Mouse (Mus musculus): ENCODE measurements around the gene Snrpa.

Gene Snrpa

DNA sequence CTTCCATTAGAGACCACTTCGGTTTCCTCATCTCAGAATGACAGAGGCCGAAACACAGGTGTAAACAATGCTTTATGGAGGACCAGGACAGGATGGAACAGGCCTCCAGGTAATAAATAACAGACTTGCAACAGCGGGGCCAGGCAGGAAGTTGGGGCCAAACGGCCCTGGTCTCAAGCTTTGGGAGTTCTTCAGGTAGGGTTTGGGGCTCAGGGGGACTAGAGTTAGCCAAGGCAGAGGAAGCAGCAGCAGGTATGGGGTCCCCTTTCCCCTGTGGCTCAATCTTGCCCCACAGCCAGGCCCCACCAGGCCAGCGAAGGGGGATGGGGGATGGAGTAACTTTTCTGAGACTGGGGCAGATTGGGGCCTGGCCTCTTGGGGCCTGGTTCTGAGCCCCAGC, 27.7 kb downstream of the Snrpa start:
- in situ Hi-C loops (cut with MboI, MseI): no loop called here

DNA sequence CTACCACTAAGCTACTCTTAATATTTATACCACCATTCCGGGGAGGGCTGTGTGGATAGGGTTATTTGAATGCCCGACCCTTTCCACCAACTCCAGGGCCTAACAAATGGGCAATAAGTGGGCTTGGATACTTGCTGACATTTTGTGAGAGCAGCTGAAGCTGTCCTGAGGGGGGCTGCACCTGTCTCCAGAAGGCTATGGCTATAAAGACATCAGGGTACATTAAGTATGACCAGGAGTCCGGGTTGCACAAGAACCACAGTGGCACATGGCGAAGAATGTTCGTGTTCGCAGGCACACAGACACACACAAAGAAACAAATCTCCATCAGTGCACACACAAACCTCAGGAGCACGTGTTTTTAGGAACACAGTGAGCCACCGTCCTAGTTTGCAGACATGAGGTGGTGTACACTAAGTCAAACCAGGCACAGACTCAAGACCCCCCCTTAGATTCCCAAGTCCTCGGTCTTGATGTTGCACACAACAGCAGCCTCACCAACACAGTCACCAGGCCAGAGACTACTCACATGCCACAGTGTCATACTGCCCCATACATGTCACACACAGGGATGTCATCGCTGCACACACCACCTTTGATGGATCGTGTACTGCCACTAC, 28.5 kb downstream of the Snrpa start:
- in situ Hi-C loops (cut with MboI, MseI): no loop called here

DNA sequence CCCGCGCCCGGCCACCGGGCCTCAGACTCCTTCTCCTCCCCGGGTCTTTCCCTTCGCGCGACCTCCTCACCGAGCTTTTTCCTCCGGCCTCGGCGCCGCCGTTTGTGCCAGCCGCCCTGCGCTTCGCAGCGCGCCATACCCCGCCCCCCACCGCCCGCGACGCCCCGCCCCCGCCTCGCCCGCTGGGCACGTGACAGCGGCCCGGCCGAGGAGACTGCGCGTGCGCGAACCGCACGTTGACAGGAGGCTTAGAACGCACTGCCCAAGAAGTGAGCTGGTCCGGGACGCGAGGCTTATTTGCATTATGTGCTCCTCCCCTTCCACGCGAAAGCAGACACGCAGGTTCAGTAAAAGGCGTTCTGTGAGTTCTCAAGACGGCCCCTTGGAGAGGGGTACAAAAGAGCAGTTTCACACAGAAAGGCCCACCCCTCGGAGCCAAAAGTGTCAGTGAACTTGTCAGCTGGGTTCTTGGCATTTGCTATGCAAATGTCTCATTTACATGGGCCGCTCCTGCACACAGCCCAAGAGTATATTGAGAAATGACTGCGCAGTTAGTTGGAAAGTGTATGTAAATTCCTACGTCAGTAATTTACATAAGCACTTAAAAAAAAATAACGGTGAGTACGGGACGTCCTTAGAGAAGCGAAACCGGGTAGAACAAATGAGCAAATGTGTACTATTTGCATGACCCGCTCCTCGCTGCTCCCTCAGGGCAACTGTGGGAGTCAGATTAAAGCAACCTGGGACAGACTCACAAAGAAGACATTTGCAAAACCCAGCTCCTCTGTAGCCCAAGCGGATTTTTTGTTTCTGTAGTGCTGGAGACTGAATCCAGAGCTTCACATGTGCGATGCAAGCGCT, 29.2 kb downstream of the Snrpa start, which contains the start of gene Egln2:
Egln2 (minus strand) TSS at position 189 of the 861 bp plus-strand sequence.
- in situ Hi-C loops (cut with MboI, MseI): no loop called here

DNA sequence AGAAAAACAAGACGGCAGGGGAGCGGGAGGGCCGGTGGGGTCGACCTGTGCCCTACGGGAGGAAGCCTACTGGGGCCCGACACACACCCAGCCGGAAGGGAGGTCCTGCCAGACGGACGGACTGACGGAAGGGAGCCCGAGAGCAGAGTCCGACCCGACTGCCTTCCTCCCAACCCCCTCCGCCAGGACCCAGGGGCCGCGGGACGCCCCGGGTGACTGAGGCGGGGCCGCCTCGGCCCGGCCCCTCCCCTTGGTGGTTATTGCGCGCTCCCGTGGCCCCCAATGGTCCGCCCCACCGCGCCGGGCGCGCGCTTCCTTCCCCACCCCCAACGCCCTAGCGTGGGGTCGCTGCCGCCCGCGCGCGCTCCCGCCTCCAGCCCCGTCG, 29.9 kb downstream of the Snrpa start:
- in situ Hi-C loops (cut with MboI, MseI): no loop called here

DNA sequence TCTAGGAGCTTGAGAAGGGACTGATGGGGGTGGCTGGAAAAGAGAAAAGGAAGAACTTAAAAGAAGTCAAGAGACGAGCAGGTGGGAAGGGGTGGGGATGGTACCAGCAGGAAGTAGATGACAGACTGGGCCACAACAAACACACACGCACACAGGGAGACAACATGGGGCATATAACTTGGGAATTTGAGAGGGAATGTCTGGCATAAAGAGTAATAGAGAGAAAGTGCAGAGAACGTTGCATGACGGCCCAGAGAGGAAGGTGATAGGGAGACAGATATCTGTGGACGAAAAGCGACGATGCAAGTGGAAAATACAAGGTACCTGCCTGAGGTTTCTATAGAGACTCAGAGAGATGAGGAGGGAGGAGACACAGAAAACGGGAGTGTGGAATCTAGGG, 30.4 kb downstream of the Snrpa start:
- in situ Hi-C loops (cut with MboI, MseI): no loop called here

DNA sequence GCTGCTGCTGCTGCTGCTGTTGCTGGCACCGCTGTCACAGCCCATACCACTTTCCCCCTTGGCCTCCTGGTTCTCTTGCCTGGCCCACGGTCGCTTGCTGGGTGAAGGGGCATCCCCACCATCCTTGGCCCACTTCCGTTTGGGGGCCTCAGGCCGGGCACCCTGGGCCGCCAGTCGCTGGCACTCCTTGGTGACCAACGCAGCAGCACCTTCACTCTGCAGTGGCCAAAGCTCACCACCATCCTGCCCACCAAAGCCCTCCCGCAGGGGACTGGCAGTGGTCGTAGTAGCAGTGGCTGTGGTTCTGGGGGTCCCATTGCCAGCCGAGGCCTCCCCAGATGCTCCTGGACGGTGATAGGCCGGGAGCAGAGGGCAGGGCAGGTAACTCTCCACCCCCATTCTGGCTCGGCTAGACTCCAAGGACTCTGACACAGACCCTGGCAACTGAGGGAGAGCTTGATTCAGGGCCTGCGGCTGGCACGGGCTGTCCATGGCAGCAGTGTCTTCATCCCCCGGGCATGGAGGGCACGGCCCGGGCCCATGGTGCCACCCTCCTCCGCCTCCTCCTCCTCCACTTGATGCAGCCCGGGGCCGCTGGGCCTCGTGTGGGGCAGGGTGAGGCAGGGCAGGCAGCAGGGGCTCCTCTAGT, 30.9 kb downstream of the Snrpa start:
- in situ Hi-C loops (cut with MboI, MseI): no loop called here

DNA sequence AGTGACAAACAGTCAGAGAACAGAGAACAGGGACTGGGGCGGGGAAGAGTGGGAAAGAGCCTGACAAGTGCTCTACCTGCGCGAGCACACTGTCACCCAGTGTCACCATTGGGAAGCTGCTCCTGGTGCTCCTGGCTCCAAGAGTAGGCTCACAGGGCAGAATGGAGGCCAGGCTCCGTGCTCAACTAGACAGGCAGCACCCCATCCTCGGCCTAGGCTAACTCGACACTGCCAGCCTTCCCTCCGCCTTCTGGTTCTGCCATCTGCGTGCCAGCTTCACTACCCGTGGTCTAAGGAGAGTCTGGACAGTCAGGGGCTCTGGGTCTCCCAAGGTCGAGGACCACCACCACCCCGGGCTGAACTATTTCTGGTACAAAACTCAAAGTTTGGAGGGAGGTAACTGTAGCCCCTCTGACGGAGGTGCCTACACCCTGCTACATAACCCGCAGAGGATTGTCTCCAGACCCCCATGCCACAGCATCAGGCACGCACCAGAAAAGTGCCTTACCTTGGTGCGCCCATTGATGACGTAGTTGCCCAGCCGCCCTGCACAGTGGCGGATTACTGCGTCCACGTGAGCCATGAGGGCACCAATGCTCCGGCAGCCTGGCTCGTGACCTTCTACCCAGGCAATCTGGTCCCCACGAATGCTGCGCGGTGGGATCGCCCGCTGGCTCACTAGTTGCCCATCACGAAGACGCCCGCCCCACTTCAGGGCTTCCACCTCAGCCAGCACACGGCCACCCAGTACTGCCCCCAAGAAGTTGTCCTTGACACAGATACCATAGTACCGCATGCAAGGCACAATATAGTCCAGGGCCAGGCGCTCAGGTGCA, 31.7 kb downstream of the Snrpa start:
- in situ Hi-C loops (cut with MboI, MseI): no loop called here

DNA sequence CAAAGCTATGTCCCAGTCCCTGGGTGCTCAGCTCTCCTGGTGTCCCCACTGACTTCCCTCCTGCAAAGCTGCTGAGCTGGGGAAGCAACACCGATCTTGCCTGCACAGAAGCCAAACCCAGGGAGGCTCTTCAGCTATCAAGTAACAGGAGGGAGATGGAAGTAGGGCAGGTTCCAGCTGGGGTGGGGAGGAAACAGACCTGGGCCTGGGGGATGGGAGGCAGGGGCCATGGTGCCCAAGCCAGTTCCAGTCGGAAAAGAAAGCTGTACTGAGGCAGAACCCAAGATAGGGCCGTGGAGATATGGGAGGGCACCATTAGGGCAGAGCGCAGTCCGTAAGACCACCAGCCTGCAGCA, 32.6 kb downstream of the Snrpa start:
- in situ Hi-C loops (cut with MboI, MseI): no loop called here

DNA sequence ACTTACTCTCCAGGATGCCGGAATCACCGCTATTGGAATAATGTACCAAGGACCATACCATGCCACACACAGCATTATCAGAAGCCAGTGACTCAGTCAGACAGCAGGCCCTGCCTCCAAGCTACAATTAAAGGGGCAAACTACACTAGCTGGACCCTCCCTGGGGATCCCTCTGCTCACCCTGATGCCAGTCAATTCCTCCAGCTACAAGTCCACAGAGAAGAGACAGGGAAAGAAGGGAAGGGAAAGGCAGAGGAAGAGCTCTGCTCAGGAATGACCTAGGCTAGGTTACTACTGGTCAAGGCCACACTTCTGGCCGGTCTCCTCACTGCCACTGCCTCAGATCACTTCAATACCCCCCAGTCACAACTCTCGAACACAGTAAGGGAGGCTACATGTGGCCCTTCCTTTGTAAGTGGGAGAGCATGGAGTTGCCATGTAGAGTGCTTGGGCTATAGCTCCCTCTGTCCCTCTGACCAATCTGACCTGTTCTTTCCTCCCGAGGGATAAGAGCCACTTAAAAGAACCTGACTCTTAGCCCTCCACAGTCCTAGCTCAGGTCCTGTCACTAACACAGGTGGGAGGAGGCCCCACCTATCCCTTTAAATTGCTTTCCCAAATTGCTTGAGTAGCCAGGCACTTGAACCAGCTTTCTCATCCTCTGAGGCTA, 33.2 kb downstream of the Snrpa start:
- in situ Hi-C loops (cut with MboI, MseI): no loop called here

DNA sequence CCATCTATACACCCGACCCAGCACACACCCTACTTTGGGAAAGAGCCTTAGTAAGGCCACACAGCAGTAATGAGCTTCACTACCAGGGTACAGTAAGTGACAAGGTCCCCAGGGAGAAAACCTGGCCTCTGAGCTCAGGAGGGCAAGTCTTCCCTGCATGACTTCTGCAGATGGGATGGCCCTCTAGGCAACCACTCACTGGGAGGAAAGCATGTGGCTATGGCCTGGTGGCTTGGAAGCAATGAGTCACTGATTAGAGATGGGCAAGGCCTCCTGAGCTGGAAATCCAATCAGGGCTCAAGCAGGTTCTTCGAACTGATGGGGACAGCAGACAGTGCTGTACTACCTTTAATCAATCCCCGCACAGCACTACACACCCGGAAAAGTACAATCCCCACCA, 34.3 kb downstream of the Snrpa start:
- in situ Hi-C loops (cut with MboI, MseI): no loop called here

DNA sequence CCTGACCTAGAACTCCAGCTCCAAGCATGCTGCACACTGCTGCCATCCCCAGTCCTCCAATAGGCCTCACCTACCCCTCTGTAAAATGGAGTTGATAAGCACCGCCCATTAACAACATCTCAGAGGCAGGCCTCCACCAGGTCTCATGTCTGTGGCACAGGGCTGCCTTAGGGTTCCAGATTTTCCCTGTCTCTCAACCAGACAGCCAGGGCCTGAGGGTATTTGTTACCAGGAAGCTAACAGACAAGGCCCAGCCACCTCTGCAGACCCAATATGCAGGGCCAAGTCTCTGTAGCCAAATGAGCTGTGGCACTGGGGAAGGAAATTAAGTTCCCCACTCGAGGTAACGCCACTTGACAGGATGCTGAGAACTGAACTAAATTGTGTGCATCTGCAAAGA, 35.1 kb downstream of the Snrpa start:
- in situ Hi-C loops (cut with MboI, MseI): no loop called here

DNA sequence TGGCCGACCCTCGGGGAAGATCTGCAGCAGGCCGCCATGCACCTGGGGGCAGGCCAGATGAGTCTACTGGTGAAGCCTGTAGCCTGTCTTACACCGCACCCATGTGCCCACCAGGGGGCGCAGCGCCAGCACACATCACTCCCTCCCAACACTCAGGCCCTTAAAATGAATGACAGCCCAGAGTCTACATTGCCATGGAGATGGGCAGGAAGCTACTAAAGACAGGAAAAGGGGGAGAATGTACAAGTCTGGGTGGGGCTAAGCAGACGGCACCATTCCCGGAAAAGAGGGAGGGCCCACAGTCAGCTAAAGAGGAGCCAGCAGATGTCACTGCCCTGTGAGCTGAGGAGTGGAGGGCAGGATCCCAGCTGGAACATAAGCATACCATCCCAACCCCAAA, 36.2 kb downstream of the Snrpa start:
- in situ Hi-C loops (cut with MboI, MseI): no loop called here

DNA sequence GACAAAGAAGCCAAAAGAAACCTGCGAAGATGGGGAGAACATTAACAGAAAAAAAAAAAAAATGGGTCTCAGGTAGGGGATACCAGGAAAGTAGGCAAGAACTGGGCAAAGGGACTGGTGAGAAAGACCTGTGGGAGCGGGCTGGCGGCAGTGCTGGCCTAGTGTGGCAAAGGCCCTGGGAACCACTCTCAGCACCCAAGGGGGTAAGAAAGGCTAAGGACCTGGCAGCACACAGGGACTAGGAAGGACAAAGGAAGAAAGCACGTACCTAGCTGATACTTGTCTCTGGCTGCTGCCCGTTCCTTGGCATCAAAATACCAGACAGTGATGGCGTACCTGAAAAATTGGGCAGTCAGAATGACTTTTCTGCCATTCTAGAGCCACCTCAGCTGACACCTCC, 36.8 kb downstream of the Snrpa start:
- in situ Hi-C loops (cut with MboI, MseI): no loop called here

DNA sequence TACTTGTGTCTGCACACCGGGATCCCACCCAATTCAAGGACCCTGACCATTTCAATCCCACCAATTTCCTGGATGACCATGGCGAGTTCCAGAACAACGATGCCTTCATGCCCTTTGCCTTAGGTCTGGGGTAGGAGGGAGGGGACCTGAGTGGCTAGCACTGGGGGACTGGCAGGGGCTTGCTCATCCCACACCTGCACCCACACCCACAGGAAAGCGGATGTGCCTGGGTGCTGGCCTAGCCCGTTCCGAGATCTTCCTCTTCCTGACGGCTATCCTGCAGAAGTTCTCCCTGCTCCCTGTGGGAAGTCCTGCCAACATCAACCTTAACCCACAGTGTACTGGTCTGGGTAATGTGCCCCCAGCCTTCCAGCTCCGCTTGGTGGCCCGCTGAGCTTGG, 37.9 kb downstream of the Snrpa start:
- in situ Hi-C loops (cut with MboI, MseI): no loop called here

DNA sequence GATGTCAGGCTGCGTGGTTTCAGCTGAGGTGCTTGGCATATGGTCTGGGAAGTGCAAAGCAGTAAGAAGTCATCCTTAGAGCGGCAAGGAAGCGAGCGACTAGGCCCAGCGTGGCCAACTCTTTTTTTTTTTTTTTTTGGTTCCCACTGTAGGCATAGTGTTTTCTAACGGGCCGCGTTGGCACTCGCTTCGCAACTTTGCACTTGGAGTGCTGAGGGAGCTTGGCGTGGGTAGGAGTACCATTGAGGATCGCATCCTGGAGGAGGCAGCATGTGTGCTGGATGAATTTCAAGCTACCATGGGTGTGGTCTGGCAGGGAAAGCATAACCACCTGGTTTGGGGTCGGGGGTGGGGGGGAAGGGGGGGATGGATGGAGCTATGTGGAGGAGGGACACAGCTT, 40.1 kb downstream of the Snrpa start:
- in situ Hi-C loops (cut with MboI, MseI): no loop called here

DNA sequence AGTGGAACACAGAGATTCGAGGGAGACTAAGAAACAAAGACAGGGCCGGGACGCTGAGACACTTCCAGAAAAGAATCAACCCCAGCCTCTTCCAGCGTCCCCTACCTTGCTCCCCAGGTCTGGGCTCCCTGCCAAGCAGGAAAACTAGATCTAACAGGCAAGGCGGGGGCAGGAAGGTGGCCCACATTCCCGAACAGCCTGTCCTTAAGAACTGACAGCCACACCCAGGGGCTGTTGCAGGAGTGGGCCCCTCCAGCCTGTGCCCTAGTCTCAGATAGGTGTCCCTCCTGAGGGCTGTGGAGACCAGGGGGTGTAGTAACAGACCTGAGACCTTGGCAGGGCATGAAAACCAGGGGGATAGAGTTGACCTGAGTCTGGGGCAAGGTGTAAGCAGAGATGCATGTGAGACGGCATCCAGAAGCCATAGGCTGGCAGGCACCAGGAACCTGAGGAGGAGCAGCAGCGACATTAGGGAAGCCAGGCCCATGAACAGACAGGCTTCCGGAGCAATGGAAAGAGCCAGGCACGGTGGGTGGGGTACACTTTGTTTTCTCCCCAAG, 42.8 kb downstream of the Snrpa start, which contains the start of gene Cyp2t4:
Cyp2t4 (plus strand) TSS at position 510 of the 560 bp plus-strand sequence.
- in situ Hi-C loops (cut with MboI, MseI): no loop called here

Data from T-helper 1 cell (primary cell).